Mouse (Mus musculus) liver, embryonic 16.5 days (tissue): Measurements from ENCODE around the gene Ifi47. TPM values are rescaled to one million over a fixed set of nuclear protein-coding genes. Genes with fewer than 3 reads are reported as not detected.

Source experiments
- ATAC-seq: fragments of 200-750 bp; cut with Nextera tagmentation; 2 replicates; pipeline ENCODE4 v1.8.0; 2017; ENCODE audit warnings: low read depth, mild to moderate bottlenecking, moderate number of reproducible peaks, moderate library complexity
- H3K27ac ChIP-seq: fragments of 300-500 bp; sonication (generic); 2 replicates; pipeline ENCODE4 v1.5.1; 2014; ENCODE audit warnings: mild to moderate bottlenecking, low read length
- H3K27me3 ChIP-seq: fragments of 300-500 bp; sonication (generic); 2 replicates; pipeline ENCODE4 v1.6.1; 2014; ENCODE audit warnings: low read depth, low read length, mixed read lengths; ENCODE audit not compliant: control insufficient read depth, insufficient read depth
- H3K36me3 ChIP-seq: fragments of 300-500 bp; sonication (generic); 2 replicates; pipeline ENCODE4 v1.6.1; 2014; ENCODE audit warnings: mild to moderate bottlenecking; ENCODE audit not compliant: control insufficient read depth, insufficient read depth
- H3K4me1 ChIP-seq: fragments of 300-500 bp; sonication (generic); 2 replicates; pipeline ENCODE4 v1.6.1; 2014; ENCODE audit warnings: low read depth, low read length, mixed read lengths; ENCODE audit not compliant: control insufficient read depth
- H3K4me2 ChIP-seq: fragments of 300-500 bp; sonication (generic); 2 replicates; pipeline ENCODE4 v1.6.1; 2014; ENCODE audit warnings: low read depth, low read length, mixed read lengths
- H3K4me3 ChIP-seq: fragments of 300-500 bp; sonication (generic); 2 replicates; pipeline ENCODE4 v1.5.1; 2014; ENCODE audit warnings: low read depth, mild to moderate bottlenecking, low read length
- H3K9ac ChIP-seq: fragments of 300-500 bp; sonication (generic); 2 replicates; pipeline ENCODE4 v1.6.1; 2014; ENCODE audit warnings: low read depth, low read length
- H3K9me3 ChIP-seq: fragments of 300-500 bp; sonication (generic); replicated peaks from 2 replicates; pipeline ENCODE4 v1.6.1; 2016; ENCODE audit warnings: low read length; ENCODE audit not compliant: control insufficient read depth
- WGBS: fragments of 180-500 bp; shearing (Covaris S2); extraction: QIAGEN DNeasy Blood & Tissue Kit; methylation state at CpG from one replicate; pipeline ENCODE4 v1.1.7; 2014; ENCODE audit not compliant: insufficient replicate concordance; 5-methylcytosine and 5-hydroxymethylcytosine counted together
- polyA plus RNA-seq: library from polyadenylated mRNA; unstranded; fragments of >200 nt; fragmentation: Nextera tagmentation; extraction: Ambion mirVana; gene quantifications from 2 replicates; pipeline ENCODE4 v1.2.1, GENCODE M21; 2015

The Ifi47 gene
- polyA plus RNA-seq, 1 experiment from 2014 or later, result 7.9 TPM

- Histone ChIP-seq H3K36me3 (no peaks in the 10 kb centered on the region), H3K4me3 (no peak overlapping the region), H3K4me1 (no peaks in the 10 kb centered on the region), H3K27me3 (no peaks in the 10 kb centered on the region), H3K4me2 (no peak overlapping the region), H3K27ac (no peak overlapping the region), H3K9me3 (no peaks in the 10 kb centered on the region), H3K9ac (no peak overlapping the region)
- no peak for ATAC-seq
- WGBS, result 57% methylated on average over 1 of the region's 1 CpGs
These were observed 34.6 kb downstream of the Ifi47 start for GRCm38 (mm10) chr11:49111000-49111399.

GRCm38 (mm10) chr11:49112624-49113219, 36.3 kb downstream of the Ifi47 start:
- H3K4me3 ChIP-seq, result no peak overlapping the region
- 64% methylated on average over 6 of the region's 6 CpGs for WGBS
- no peaks in the 10 kb centered on the region for H3K9me3 ChIP-seq
- no peak overlapping the region for H3K4me2 ChIP-seq
- H3K9ac ChIP-seq, result no peak overlapping the region
- no peak for ATAC-seq
- no peak overlapping the region for H3K27ac ChIP-seq
- H3K36me3 ChIP-seq, result no peaks in the 10 kb centered on the region
- no peaks in the 10 kb centered on the region for H3K27me3 ChIP-seq
- no peaks in the 10 kb centered on the region for H3K4me1 ChIP-seq

GRCm38 (mm10) chr11:49114158-49114557, 37.8 kb downstream of the Ifi47 start:
- Histone ChIP-seq H3K36me3 (no peaks in the 10 kb centered on the region), H3K4me1 (no peaks in the 10 kb centered on the region), H3K4me3 (no peak overlapping the region), H3K27ac (no peak overlapping the region), H3K9ac (no peak overlapping the region), H3K4me2 (no peak overlapping the region), H3K27me3 (no peaks in the 10 kb centered on the region), H3K9me3 (no peaks in the 10 kb centered on the region)
- no peak for ATAC-seq
- 15% methylated on average over 2 of the region's 2 CpGs for WGBS

GRCm38 (mm10) chr11:49114774-49115173, 38.4 kb downstream of the Ifi47 start, which contains the start of gene Olfr1396:
Gene Olfr1396 (minus strand): TSS chr11:49114874.
- Histone ChIP-seq H3K4me1 (no peaks in the 10 kb centered on the region), H3K9ac (no peak within 1 kb of the TSS), H3K4me2 (no peak within 1 kb of the TSS), H3K27me3 (no peaks in the 10 kb centered on the region), H3K27ac (no peak within 1 kb of the TSS), H3K4me3 (no peak within 1 kb of the TSS), H3K9me3 (no peaks in the 10 kb centered on the region), H3K36me3 (no peaks in the 10 kb centered on the region)
- ATAC-seq, result no peak

GRCm38 (mm10) chr11:49119635-49120034, 43.2 kb downstream of the Ifi47 start:
- Histone ChIP-seq H3K36me3 (no peaks in the 10 kb centered on the region), H3K4me2 (no peak overlapping the region), H3K9me3 (no peaks in the 10 kb centered on the region), H3K4me1 (no peaks in the 10 kb centered on the region), H3K27me3 (no peaks in the 10 kb centered on the region), H3K27ac (no peak overlapping the region), H3K9ac (no peak overlapping the region), H3K4me3 (no peak overlapping the region)
- 59% methylated on average over 3 of the region's 3 CpGs for WGBS
- ATAC-seq, result no peak

- ATAC-seq, result peak; percentile 48
- Histone ChIP-seq H3K27me3 (no peaks in the 10 kb centered on the region), H3K9ac (no peak overlapping the region), H3K4me3 (no peak overlapping the region), H3K4me1 (no peaks in the 10 kb centered on the region; the same call in 1 of the 2 replicates), H3K36me3 (no peaks in the 10 kb centered on the region), H3K9me3 (no peaks in the 10 kb centered on the region), H3K4me2 (no peak overlapping the region), H3K27ac (no peak overlapping the region)
- 76% methylated on average over 2 of the region's 2 CpGs for WGBS
These were observed 47.8 kb downstream of the Ifi47 start for GRCm38 (mm10) chr11:49124169-49124568.

GRCm38 (mm10) chr11:49141974-49142373, 65.6 kb downstream of the Ifi47 start, which contains the start of gene Olfr1395:
Gene Olfr1395 (plus strand): TSS chr11:49142274.
- no peaks in the 10 kb centered on the region for H3K9me3 ChIP-seq
- no peak for ATAC-seq
- H3K4me1 ChIP-seq, result no peaks in the 10 kb centered on the region
- H3K27me3 ChIP-seq, result no peaks in the 10 kb centered on the region
- no peaks in the 10 kb centered on the region for H3K36me3 ChIP-seq
- WGBS, result 68% methylated on average over 6 of the region's 6 CpGs
- no peak within 1 kb of the TSS for H3K4me3 ChIP-seq
- no peak within 1 kb of the TSS for H3K9ac ChIP-seq
- H3K4me2 ChIP-seq, result no peak within 1 kb of the TSS
- no peak within 1 kb of the TSS for H3K27ac ChIP-seq

Other genes with a start within 250 kb of the Ifi47 start
- gene Gm12184, start 249.9 kb upstream of the Ifi47 start, polyA plus RNA-seq, result 0.22 and 0.40 TPM in 2 replicates
- gene Irgm1, start 204.9 kb upstream of the Ifi47 start, polyA plus RNA-seq, result 18.9 and 20.6 TPM in 2 replicates
- 0.37 and 0.45 TPM in 2 replicates for gene Gm5431, start 174.4 kb upstream of the Ifi47 start, polyA plus RNA-seq
- gene Psme2b, start 130.4 kb upstream of the Ifi47 start, polyA plus RNA-seq, result 2.5 and 3.1 TPM in 2 replicates
- 0.06 and 0.07 TPM in 2 replicates for gene Olfr56, start 97.7 kb upstream of the Ifi47 start, polyA plus RNA-seq
- gene 9930111J21Rik1, start 97.2 kb upstream of the Ifi47 start, polyA plus RNA-seq, result 1.1 and 1.4 TPM in 2 replicates
- 0.02 TPM in 1 of 2 replicates, not detected in the other for gene Gm12185, start 84.4 kb upstream of the Ifi47 start, polyA plus RNA-seq
- gene Tgtp1, start 82.4 kb upstream of the Ifi47 start, polyA plus RNA-seq, result 0.89 and 1.8 TPM in 2 replicates
- 1.3 and 1.5 TPM in 2 replicates for gene 9930111J21Rik2, start 25.3 kb upstream of the Ifi47 start, polyA plus RNA-seq
- gene Tgtp2, start 12.4 kb upstream of the Ifi47 start, polyA plus RNA-seq, result 0.35 and 0.57 TPM in 2 replicates
- gene Olfr1396, start 38.3 kb downstream of the Ifi47 start, polyA plus RNA-seq, result not detected in 2 replicates
- not detected in 2 replicates for gene Olfr1395, start 65.7 kb downstream of the Ifi47 start, polyA plus RNA-seq
- not detected in 2 replicates for gene Olfr1394, start 77.8 kb downstream of the Ifi47 start, polyA plus RNA-seq
- gene Btnl9, start 110.6 kb downstream of the Ifi47 start, polyA plus RNA-seq, result 1.3 and 1.4 TPM in 2 replicates
- 11.1 and 11.7 TPM in 2 replicates for gene Zfp62, start 126.7 kb downstream of the Ifi47 start, polyA plus RNA-seq
- 41.5 TPM in 2 replicates for gene Mgat1, start 167.6 kb downstream of the Ifi47 start, polyA plus RNA-seq
- gene Olfr1393, start 201.7 kb downstream of the Ifi47 start, polyA plus RNA-seq, result 0.06 TPM in 1 of 2 replicates, not detected in the other
- gene Olfr1392, start 208.7 kb downstream of the Ifi47 start, polyA plus RNA-seq, result not detected in 2 replicates
- gene Olfr10, start 228.2 kb downstream of the Ifi47 start, polyA plus RNA-seq, result not detected in 2 replicates
- gene Olfr1391, start 246.2 kb downstream of the Ifi47 start, polyA plus RNA-seq, result not detected in 2 replicates